12 mouse cellular contexts compared by ENCODE assay signal in the genomic region with DNA sequence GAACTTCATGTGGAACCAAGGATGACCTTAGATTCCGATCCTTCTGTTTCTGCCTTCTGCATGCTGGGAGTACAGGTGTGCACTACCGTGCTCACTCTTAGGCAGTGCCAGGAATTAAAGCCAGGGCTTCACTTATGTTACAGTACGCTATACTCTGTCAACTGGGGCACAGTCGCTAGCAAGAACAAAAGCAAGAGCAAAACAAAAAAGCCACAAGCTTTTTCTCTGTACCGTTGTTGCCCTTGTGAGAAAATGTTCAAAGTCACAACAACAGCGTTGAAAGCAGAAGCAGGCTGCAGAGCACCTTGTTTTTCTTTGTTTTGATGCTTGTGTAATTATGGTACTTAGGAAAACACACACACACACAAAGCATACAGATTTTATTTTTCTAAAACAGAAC.
"Had no signal": no experiment of that assay in that cellular context is flagged by ENCODE, and none has a peak within 500 bp of the region (broad histone marks: within the 10 kb centered on the region; RNA-seq: fewer than 3 reads in every experiment).

No protein-coding gene starts in this region.

- DNase-seq: kidney, adult 18-20 months; kidney, postnatal 10 days; lung, postnatal 14 days; midbrain, embryonic 14.5 days; spleen, adult 18-20 months had no signal

- H3K27ac ChIP-seq: left cerebral cortex, adult 2 months; limb, embryonic 15.5 days; lung, embryonic 15.5 days; neural tube, embryonic 12.5 days; stomach, embryonic 15.5 days had no signal

- ATAC-seq: liver, embryonic 12.5 days had no signal

- H3K27me3 ChIP-seq: limb, embryonic 15.5 days; liver, embryonic 12.5 days; lung, embryonic 15.5 days; neural tube, embryonic 12.5 days; stomach, embryonic 15.5 days had no signal

- H3K4me2 ChIP-seq: limb, embryonic 15.5 days; liver, embryonic 12.5 days; lung, embryonic 15.5 days; neural tube, embryonic 12.5 days; stomach, embryonic 15.5 days had no signal

- H3K9me3 ChIP-seq: limb, embryonic 15.5 days; liver, embryonic 12.5 days; lung, embryonic 15.5 days; stomach, embryonic 15.5 days had no signal

- H3K4me3 ChIP-seq: left cerebral cortex, adult 2 months; limb, embryonic 15.5 days; liver, embryonic 12.5 days; lung, embryonic 15.5 days; myocyte; neural tube, embryonic 12.5 days; stomach, embryonic 15.5 days had no signal

- H3K4me1 ChIP-seq: limb, embryonic 15.5 days; lung, embryonic 15.5 days; neural tube, embryonic 12.5 days; stomach, embryonic 15.5 days had no signal

- H3K36me3 ChIP-seq: limb, embryonic 15.5 days; liver, embryonic 12.5 days; lung, embryonic 15.5 days; neural tube, embryonic 12.5 days; stomach, embryonic 15.5 days had no signal

- H3K9ac ChIP-seq: limb, embryonic 15.5 days; liver, embryonic 12.5 days; lung, embryonic 15.5 days; neural tube, embryonic 12.5 days; stomach, embryonic 15.5 days had no signal
